Mouse (Mus musculus): ENCODE measurements around the gene Rasgrp2. TPM values are rescaled to one million over a fixed set of nuclear protein-coding genes. Genes with fewer than 3 reads are reported as not detected.

Gene Rasgrp2
- polyA plus RNA-seq, 1 experiment from 2014 or later: 89.2 TPM

GRCm38 (mm10) chr19:6428501-6429200 lies 29.5 kb downstream of the Rasgrp2 start:
- H3K9me3 ChIP-seq (ENCODE audit: control insufficient read depth, low read length): no peaks in the 10 kb centered on the region
- H3K9ac ChIP-seq: peak overlapping the region; percentile 37
- H3K4me2 ChIP-seq (replicated peaks): peak overlapping the region; percentile 53
- peaks cover 78% of the 10 kb centered on the region for H3K4me1 ChIP-seq (replicated peaks; ENCODE audit: control insufficient read depth, insufficient read depth, low read length)
- peaks cover 13% of the 10 kb centered on the region for H3K27me3 ChIP-seq (ENCODE audit: control insufficient read depth, insufficient read depth, low read length)
- peaks cover 17% of the 10 kb centered on the region for H3K36me3 ChIP-seq (replicated peaks; ENCODE audit: control insufficient read depth, insufficient read depth)
- no peak overlapping the region for H3K27ac ChIP-seq
- ATAC-seq (ENCODE audit: low FRiP score): no peak
- DNase-seq (ENCODE audit: low spot score): no peak
- WGBS: 2% methylated on average over 60 of the region's 60 CpGs
- H3K4me3 ChIP-seq (replicated peaks; ENCODE audit: low read length): peak overlapping the region; percentile 23

- no peak for ATAC-seq (ENCODE audit: low FRiP score)
- peaks cover 70% of the 10 kb centered on the region for H3K4me1 ChIP-seq (replicated peaks; ENCODE audit: control insufficient read depth, insufficient read depth, low read length)
Measured at GRCm38 (mm10) chr19:6443016-6443415, 43.9 kb downstream of the Rasgrp2 start.

GRCm38 (mm10) chr19:6445761-6446423 lies 46.8 kb downstream of the Rasgrp2 start:
- 10% methylated on average over 10 of the region's 10 CpGs for WGBS
- Histone ChIP-seq H3K27ac (peak overlapping the region; percentile 89), H3K9ac (peak overlapping the region; percentile 42), H3K36me3 (replicated peaks; ENCODE audit: control insufficient read depth, insufficient read depth) (no peaks in the 10 kb centered on the region), H3K4me1 (replicated peaks; ENCODE audit: control insufficient read depth, insufficient read depth, low read length) (peaks cover 69% of the 10 kb centered on the region), H3K9me3 (ENCODE audit: control insufficient read depth, low read length) (no peaks in the 10 kb centered on the region), H3K4me3 (replicated peaks; ENCODE audit: low read length) (no peak overlapping the region), H3K27me3 (ENCODE audit: control insufficient read depth, insufficient read depth, low read length) (no peaks in the 10 kb centered on the region), H3K4me2 (replicated peaks) (peak overlapping the region; percentile 41)
- ATAC-seq (ENCODE audit: low FRiP score) (peak; percentile 85), DNase-seq (ENCODE audit: low spot score) (peak; percentile 78)

More at GRCm38 (mm10) chr19:6443016-6443415, 43.9 kb downstream of the Rasgrp2 start:
- no peak for DNase-seq (ENCODE audit: low spot score)
- Histone ChIP-seq H3K9ac (no peak overlapping the region), H3K4me3 (replicated peaks; ENCODE audit: low read length) (no peak overlapping the region), H3K36me3 (replicated peaks; ENCODE audit: control insufficient read depth, insufficient read depth) (no peaks in the 10 kb centered on the region), H3K4me2 (replicated peaks) (no peak overlapping the region), H3K27ac (no peak overlapping the region), H3K27me3 (ENCODE audit: control insufficient read depth, insufficient read depth, low read length) (no peaks in the 10 kb centered on the region), H3K9me3 (ENCODE audit: control insufficient read depth, low read length) (no peaks in the 10 kb centered on the region)
- WGBS: 46% methylated on average over 10 of the region's 10 CpGs

GRCm38 (mm10) chr19:6446736-6447437 lies 47.7 kb downstream of the Rasgrp2 start:
- Histone ChIP-seq H3K27me3 (ENCODE audit: control insufficient read depth, insufficient read depth, low read length) (no peaks in the 10 kb centered on the region), H3K4me3 (replicated peaks; ENCODE audit: low read length) (no peak overlapping the region), H3K4me2 (replicated peaks) (peak overlapping the region; percentile 41), H3K9ac (peak overlapping the region; percentile 42), H3K27ac (peak overlapping the region; percentile 89), H3K36me3 (replicated peaks; ENCODE audit: control insufficient read depth, insufficient read depth) (no peaks in the 10 kb centered on the region), H3K9me3 (ENCODE audit: control insufficient read depth, low read length) (no peaks in the 10 kb centered on the region), H3K4me1 (replicated peaks; ENCODE audit: control insufficient read depth, insufficient read depth, low read length) (peaks cover 79% of the 10 kb centered on the region)
- 40% methylated on average over 7 of the region's 7 CpGs for WGBS
- ATAC-seq (ENCODE audit: low FRiP score) (no peak), DNase-seq (ENCODE audit: low spot score) (no peak)

GRCm38 (mm10) chr19:6448752-6449151 lies 49.6 kb downstream of the Rasgrp2 start:
- 45% methylated on average over 5 of the region's 5 CpGs for WGBS
- Histone ChIP-seq H3K27ac (no peak overlapping the region), H3K4me1 (replicated peaks; ENCODE audit: control insufficient read depth, insufficient read depth, low read length) (peaks cover 85% of the 10 kb centered on the region), H3K36me3 (replicated peaks; ENCODE audit: control insufficient read depth, insufficient read depth) (no peaks in the 10 kb centered on the region), H3K9ac (no peak overlapping the region), H3K9me3 (ENCODE audit: control insufficient read depth, low read length) (no peaks in the 10 kb centered on the region), H3K4me3 (replicated peaks; ENCODE audit: low read length) (no peak overlapping the region), H3K4me2 (replicated peaks) (no peak overlapping the region), H3K27me3 (ENCODE audit: control insufficient read depth, insufficient read depth, low read length) (no peaks in the 10 kb centered on the region)
- ATAC-seq (ENCODE audit: low FRiP score) (no peak), DNase-seq (ENCODE audit: low spot score) (no peak)

- Histone ChIP-seq H3K4me1 (replicated peaks; ENCODE audit: control insufficient read depth, insufficient read depth, low read length) (peaks cover 80% of the 10 kb centered on the region), H3K27me3 (ENCODE audit: control insufficient read depth, insufficient read depth, low read length) (no peaks in the 10 kb centered on the region), H3K9me3 (ENCODE audit: control insufficient read depth, low read length) (no peaks in the 10 kb centered on the region), H3K36me3 (replicated peaks; ENCODE audit: control insufficient read depth, insufficient read depth) (no peaks in the 10 kb centered on the region), H3K27ac (no peak overlapping the region), H3K4me3 (replicated peaks; ENCODE audit: low read length) (no peak overlapping the region), H3K4me2 (replicated peaks) (no peak overlapping the region), H3K9ac (no peak overlapping the region)
- DNase-seq (ENCODE audit: low spot score) (no peak), ATAC-seq (ENCODE audit: low FRiP score) (no peak)
- 72% methylated on average over 7 of the region's 7 CpGs for WGBS
Measured at GRCm38 (mm10) chr19:6449841-6450240, 50.7 kb downstream of the Rasgrp2 start.

- DNase-seq (ENCODE audit: low spot score) (peak; percentile 84), ATAC-seq (ENCODE audit: low FRiP score) (peak; percentile 61)
- no peak overlapping the region for H3K4me2 ChIP-seq (replicated peaks)
- no peak overlapping the region for H3K4me3 ChIP-seq (replicated peaks; ENCODE audit: low read length)
- H3K9me3 ChIP-seq (ENCODE audit: control insufficient read depth, low read length): no peaks in the 10 kb centered on the region
- H3K9ac ChIP-seq: no peak overlapping the region
- H3K36me3 ChIP-seq (replicated peaks; ENCODE audit: control insufficient read depth, insufficient read depth): peaks cover 13% of the 10 kb centered on the region; the same call in 1 of the 2 replicates
- no peaks in the 10 kb centered on the region for H3K27me3 ChIP-seq (ENCODE audit: control insufficient read depth, insufficient read depth, low read length)
- H3K4me1 ChIP-seq (replicated peaks; ENCODE audit: control insufficient read depth, insufficient read depth, low read length): peaks cover 58% of the 10 kb centered on the region
- peak overlapping the region; percentile 73 for H3K27ac ChIP-seq
- 16% methylated on average over 6 of the region's 6 CpGs for WGBS
Measured at GRCm38 (mm10) chr19:6452030-6452494, 52.9 kb downstream of the Rasgrp2 start.

GRCm38 (mm10) chr19:6452672-6453310 lies 53.7 kb downstream of the Rasgrp2 start:
- DNase-seq (ENCODE audit: low spot score) (no peak), ATAC-seq (ENCODE audit: low FRiP score) (no peak)
- Histone ChIP-seq H3K9me3 (ENCODE audit: control insufficient read depth, low read length) (no peaks in the 10 kb centered on the region), H3K27me3 (ENCODE audit: control insufficient read depth, insufficient read depth, low read length) (no peaks in the 10 kb centered on the region), H3K27ac (peak overlapping the region; percentile 73), H3K4me2 (replicated peaks) (no peak overlapping the region), H3K4me1 (replicated peaks; ENCODE audit: control insufficient read depth, insufficient read depth, low read length) (peaks cover 52% of the 10 kb centered on the region), H3K36me3 (replicated peaks; ENCODE audit: control insufficient read depth, insufficient read depth) (peaks cover 19% of the 10 kb centered on the region), H3K4me3 (replicated peaks; ENCODE audit: low read length) (no peak overlapping the region), H3K9ac (peak overlapping the region; percentile 10; the same call in 1 of the 2 replicates)
- WGBS: 27% methylated on average over 9 of the region's 9 CpGs
